Mouse (Mus musculus): ENCODE results near the gene Edar. TPM values are rescaled to one million over a fixed set of nuclear protein-coding genes. Genes with fewer than 3 reads are reported as not detected.

Gene Edar
- polyA plus RNA-seq, 3 experiments from 2014 or later: not detected

GRCm38 (mm10) chr10:58600151-58600550, 75.3 kb downstream of the Edar start:
- no peak for ATAC-seq

- no peak for ATAC-seq
These were observed 79.6 kb downstream of the Edar start for GRCm38 (mm10) chr10:58595821-58596220.

DNA sequence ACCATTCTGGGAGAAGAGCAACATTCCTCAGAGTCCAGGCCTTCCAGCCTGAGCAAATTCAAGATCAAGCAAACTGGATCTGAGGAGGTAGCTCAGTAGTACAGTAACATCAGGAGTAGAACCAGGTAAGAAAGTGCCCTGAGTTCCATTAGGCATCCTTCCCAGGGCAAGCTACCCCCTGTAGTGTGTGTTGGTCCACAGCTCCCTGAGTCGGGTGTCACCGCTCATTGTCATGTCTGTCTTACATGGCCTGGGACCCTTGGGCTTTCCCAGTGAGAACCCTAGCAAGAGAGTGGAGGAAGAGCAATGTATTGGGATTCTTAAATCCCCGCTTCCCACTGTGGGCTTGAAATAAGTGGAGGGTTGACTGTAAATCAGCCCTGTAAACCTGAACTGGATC, 80.3 kb downstream of the Edar start:
- no peak for ATAC-seq

DNA sequence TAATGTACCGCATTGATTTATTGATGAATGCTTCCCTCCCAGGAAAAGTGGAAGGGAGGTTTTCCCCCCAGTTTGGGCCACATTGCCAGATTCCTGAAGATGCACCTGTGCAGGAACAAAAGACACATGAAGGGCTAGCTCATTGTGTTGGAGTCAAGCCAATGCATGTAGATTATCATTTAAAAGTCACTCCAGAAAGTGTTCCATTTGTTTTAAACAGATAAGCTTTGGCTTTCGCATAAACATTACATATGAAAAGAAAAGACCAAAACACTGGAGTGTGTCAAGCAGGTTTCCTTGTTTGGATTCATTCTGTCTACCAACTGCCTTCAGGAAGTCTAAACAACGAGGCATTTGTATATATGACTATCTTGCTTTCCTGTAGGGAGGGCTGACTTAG, 81.0 kb downstream of the Edar start:
- ATAC-seq: no peak

GRCm38 (mm10) chr10:58585427-58586223, 89.8 kb downstream of the Edar start:
- no peak for ATAC-seq

DNA sequence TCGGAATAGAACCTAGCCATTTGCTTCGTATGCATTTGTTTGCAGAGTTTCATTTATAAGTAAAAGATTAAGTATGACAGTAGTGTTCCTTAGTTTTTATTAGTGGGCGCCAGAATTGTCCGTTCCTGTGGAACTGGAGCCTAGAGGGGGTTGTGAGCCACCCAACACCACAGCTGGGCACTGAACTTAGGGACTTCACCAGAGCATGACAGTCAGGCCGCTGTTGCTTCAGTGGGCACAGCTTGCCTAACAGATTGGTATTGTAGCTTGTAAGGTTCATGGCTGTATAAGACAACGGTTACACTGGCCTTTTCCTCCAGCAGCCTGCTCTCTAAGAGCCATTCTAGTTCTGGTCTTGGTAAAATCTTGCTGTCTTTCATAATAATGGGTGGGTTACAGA, 114.9 kb downstream of the Edar start:
- no peak for ATAC-seq

- ATAC-seq: no peak
These were observed 115.6 kb downstream of the Edar start for GRCm38 (mm10) chr10:58559901-58560300.

- peak; percentile 63 for ATAC-seq
These were observed 116.4 kb downstream of the Edar start for GRCm38 (mm10) chr10:58559098-58559497.

GRCm38 (mm10) chr10:58554693-58555387, 120.6 kb downstream of the Edar start:
- no peak for ATAC-seq

Other genes starting within 250 kb of the Edar start
- 10 to 100 TPM; 23.6 to 27.6 (median 27.3) TPM for gene Ranbp2, start 228.7 kb downstream of the Edar start, polyA plus RNA-seq (2017; shearing (Covaris generic))
- gene Ccdc138, start 177.7 kb downstream of the Edar start, polyA plus RNA-seq (2017; shearing (Covaris generic)): 1 to 10 TPM; 2.2 to 5.1 (median 2.7) TPM
- gene Gm17542, start 42.6 kb upstream of the Edar start, polyA plus RNA-seq (2017; shearing (Covaris generic)): not detected
- gene Sh3rf3, start 137.7 kb upstream of the Edar start, polyA plus RNA-seq (2017; shearing (Covaris generic)): not detected